Mouse (Mus musculus): Measurements from ENCODE around the gene Slc1a4.

Slc1a4 gene

GRCm38 (mm10) chr11:20332561-20333514 lies at the start of gene Slc1a4:
Slc1a4 (minus strand) TSS chr11:20332713.
- DNase-seq (ENCODE audit: low spot score) = peak; percentile 93

GRCm38 (mm10) chr11:20380106-20380505 lies 47.6 kb upstream of the Slc1a4 start:
- no peak for DNase-seq (ENCODE audit: low spot score)

DNA sequence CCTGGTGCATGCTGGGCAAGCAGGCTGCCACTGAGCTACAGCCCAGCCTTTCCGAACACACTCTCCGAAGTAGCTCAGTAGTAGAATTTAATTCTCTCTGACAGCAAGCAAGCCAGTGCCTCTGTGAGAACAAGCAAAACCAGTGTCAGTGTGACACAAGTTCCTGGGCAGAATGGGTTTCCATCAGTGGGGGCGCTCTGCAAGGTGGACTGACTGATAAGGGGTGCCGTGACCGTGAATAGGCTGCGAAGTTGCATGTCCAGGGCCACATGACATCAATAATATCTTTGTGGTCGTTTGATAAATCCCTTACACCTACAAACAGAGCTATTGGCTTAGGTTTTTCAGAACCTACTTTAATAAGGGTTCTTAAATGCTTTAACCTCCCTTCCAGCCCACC lies 44.1 kb upstream of the Slc1a4 start:
- no peak for DNase-seq (ENCODE audit: low spot score)

DNA sequence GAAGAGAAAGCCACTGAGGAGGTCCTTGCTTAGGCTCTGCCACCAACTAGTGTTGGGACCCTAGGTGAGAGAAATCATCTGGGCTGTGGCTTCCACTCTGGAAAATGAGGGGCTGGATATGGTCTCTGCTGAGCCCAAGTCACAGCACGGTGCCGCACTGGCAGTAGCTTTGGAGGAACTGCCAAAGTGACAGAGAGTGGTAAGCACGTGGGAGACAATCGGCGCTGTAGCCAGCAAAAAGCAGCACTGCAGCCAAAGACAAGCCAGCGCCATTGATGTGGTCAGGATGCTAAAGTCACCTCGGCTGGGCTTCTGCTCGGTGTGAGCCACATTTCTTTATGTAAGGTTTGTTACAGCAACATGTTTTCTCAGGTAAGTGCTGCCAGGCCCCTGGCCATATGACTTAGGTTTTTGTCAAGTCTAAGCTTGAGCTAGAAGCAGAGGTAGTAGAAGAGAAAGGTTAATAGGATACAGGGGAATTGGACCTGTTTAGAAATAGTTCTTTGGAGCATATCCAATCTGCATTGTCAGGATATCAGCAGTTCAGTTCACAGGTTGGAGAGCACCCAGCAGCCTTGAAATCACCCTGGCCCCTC lies 40.2 kb upstream of the Slc1a4 start:
- no peak for DNase-seq (ENCODE audit: low spot score)

DNA sequence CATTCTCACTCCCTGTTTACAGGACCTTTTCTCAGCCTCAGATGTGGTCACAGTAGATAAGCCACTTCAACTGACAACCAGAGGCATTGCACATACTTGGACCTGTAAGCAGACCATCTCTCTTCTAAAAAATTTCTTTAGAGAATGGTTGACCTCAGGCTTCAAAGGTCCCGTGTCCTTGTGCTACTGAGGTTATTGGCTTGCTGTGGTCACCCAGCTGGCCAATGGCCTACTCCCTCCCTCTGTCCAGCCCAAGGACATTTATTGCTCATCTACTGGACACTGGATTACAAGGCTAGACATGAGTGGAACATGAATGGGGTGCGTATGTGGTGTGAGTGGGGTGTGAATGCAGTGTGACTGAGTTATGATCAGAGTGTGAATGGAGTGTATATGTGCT lies 38.0 kb upstream of the Slc1a4 start:
- no peak for DNase-seq (ENCODE audit: low spot score)

DNA sequence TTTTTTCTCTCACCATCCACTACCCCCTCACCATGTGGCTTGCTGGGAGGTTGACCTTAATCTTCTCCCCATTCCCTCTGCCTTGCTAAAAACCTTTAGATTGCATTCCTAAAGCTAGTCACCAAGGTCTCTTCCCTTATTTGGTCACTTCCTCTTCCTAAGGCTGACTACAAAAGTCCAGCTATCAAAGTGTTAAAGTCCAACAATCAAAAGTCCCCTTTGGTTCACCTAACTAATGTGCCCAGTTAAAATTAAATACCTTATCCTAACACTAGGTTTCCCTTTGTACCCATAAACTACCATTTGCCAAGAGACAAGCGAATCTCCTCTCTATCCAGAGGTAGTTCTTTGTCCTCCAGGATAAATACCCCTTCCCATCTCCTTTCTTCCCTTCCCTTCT lies 33.9 kb upstream of the Slc1a4 start:
- no peak for DNase-seq (ENCODE audit: low spot score)

- DNase-seq (ENCODE audit: low spot score) = no peak
These were observed 28.8 kb upstream of the Slc1a4 start for GRCm38 (mm10) chr11:20361354-20361753.

GRCm38 (mm10) chr11:20357684-20358447 lies 25.4 kb upstream of the Slc1a4 start:
- no peak for DNase-seq (ENCODE audit: low spot score)

DNA sequence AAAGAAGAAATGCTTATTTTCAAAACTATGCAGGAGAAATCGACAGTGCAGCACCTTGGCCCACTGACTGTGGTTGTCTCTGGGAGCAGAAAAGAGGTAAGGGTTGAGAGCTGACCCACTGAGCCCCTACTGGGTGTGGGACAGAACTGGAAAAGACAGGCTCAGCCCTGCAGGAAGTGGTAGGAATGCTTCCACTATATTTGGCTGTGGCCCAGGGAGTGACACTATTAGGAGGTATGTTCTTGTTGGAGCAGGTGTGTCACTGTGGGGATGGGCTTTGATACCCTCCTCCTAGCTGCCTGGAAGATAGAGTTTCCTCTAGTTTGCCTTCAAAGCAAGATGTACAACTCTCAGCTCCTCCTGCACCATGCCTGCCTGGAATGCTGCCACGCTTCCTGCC lies 16.0 kb upstream of the Slc1a4 start:
- DNase-seq (ENCODE audit: low spot score) = peak; percentile 41

DNA sequence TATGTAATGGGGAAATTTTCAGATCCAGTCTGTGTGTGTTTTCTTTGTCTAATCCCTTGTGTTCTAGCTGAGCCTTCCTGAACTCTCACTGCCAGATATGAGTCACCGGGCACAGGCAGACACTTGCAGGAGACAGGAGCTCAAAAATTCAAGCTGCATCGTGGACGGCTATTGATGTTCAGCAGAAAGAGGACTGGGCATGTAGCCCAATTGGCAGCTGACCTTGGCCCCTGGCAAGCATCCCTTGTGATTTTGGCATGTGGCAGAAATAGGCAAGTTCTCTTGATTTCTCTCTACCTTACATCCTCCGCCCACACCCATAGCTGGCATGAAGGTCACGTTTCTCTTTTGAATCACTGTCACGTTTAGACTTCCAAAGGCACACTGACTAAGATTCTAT lies 15.0 kb upstream of the Slc1a4 start:
- DNase-seq (ENCODE audit: low spot score) = peak; percentile 69

DNA sequence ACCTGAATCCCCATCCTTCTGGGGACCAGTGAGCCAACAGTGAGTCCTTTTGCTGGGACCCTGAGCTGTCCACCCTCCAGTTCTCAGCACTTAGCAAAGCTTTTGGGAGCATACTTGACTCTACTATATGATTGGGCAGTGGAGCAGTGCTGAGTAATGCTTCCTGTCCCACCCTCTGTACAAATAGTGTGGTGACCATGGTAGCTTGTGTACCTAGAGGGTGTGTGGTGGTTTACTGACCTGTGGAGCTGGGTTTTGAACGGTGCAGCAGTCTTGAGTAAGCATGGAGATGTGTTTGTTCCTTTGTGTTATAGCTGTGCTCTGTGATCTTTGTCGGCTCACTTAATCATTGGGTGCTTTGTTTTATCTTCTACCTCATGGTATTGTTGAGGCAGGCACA lies 13.9 kb upstream of the Slc1a4 start:
- DNase-seq (ENCODE audit: low spot score) = no peak

- no peak for DNase-seq (ENCODE audit: low spot score)
These were observed 11.4 kb upstream of the Slc1a4 start for GRCm38 (mm10) chr11:20343952-20344351.

- no peak for DNase-seq (ENCODE audit: low spot score)
These were observed 9.1 kb upstream of the Slc1a4 start for GRCm38 (mm10) chr11:20341598-20341997.

GRCm38 (mm10) chr11:20338703-20339102 lies 6.2 kb upstream of the Slc1a4 start:
- DNase-seq (ENCODE audit: low spot score) = no peak

DNA sequence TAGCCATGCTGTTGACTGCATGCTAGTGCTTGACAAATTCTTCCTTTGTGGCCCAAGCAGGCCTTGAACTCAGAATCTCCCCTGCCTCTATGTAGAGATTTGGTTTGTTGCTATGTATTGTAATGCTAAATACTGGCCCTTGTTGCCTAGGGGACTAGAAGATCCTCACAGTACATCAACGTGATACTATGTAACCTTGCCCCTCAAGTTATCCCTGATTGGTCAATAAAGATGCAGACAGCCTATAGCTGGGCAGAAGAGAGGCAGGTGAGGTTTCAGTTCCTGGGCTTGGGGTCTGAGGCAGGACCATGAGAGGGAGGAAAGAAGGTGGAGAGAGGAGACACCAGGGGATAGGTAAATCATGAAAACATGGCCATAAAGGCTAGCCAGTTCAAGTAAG lies 1.8 kb upstream of the Slc1a4 start:
- DNase-seq (ENCODE audit: low spot score) = no peak

DNA sequence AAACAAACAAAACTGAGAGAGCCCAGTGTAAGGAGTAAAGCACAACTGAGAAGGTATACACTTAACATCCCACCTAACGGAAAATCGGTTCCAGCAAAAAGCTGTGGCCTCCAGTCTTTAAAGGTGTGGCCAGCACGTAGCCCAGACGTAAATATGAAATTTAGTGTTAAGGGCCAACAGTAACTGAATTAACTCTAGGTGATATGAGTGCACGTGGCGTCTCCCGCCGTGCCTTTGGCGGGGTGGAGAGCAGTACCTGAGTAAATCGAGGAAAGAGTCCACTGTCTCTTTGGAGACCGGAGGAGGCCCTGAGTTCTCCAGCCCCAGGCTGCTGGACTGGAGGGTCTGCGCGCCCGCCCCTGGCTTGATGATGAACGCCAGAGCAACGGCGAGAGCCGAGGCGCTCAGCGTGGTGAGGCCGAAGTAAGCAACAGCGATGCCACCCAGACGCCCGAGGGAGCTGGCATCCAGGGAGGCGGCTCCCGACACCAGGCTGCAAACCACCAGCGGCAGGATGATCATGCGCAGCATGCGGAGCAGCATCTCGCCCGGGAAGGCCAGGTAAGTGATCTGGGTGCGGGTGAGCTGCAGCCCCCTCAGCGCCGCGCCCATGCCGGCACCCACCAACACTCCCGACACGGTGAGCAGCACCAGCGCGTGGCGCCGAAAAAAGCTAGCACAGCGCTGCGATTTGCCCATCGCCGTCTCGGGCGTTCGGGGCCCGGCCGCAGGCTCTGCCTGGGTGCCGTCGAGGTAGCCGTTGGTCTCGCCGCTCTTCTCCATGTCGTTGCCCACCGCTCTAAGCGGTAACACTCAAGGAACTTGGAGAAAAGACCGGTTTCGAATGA lies 599 bp downstream of the Slc1a4 start:
- DNase-seq (ENCODE audit: low spot score) = peak; percentile 21

DNA sequence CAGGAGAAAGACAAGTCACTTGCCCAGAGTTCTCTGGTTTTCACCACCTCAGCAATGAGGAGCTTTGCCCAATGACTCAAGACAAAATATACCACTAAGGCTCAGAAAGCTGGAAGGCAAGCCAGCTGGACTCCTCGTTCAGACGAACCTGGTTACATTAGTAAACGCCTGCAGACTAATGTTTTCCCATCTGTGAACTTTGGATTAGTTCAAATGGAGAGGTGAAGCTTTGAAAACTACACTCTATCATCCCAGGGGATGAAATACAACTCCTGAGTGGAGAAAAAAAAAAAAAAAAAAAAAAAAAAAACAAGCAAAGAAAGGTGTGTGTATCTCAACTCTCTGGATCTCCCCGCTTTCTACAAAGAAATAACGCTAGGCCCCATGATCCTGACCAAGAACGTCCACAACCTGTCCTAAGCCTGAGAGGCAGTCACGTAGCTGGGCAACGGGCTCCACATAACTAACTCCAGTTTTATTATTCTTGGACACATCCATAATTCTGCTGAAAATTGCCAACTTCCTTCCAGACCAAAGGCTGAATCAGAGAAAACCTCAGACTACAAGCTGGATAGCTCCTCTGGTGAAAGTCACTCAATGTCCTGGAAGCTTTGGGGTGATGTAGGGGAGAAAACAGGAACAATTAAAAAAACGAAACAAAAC lies 1.4 kb downstream of the Slc1a4 start:
- DNase-seq (ENCODE audit: low spot score) = no peak

DNA sequence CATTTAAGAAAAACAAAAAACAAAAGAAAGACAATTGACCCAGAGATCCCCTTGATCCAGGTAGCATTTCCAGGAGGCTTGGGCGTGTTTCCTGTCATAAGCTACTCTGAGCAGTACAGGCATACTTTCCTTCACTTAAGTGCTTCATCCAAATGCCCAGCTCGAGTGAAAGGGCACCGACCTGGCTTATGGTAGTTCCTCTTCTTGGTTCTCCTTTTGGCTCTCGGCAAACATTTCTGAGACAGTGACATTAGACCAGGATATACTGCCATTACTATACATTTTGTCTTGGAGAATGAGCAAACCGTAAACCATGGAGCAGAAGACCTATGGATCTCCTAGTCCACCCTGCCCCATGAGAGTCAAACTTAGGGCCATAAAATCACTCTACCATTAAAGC lies 2.8 kb downstream of the Slc1a4 start:
- DNase-seq (ENCODE audit: low spot score) = no peak

DNA sequence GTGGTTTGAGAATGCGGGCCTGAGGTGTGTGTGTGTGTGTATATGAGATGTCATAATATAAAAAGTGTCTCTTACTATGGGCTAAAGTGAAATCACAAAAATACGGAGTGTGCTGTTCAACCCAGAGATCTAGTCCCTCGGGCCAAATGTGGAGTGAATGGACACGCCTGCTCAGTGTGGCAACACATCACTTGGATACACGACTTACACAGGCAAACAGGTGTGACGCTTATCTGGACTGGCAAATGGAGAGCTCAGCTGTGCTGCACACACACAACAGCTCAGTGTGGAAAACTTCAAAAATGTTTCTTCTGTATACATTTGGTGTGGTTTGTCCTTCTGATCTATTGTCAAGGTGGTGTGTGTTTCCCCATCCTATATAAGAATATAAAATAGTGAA lies 3.7 kb downstream of the Slc1a4 start:
- DNase-seq (ENCODE audit: low spot score) = no peak

DNA sequence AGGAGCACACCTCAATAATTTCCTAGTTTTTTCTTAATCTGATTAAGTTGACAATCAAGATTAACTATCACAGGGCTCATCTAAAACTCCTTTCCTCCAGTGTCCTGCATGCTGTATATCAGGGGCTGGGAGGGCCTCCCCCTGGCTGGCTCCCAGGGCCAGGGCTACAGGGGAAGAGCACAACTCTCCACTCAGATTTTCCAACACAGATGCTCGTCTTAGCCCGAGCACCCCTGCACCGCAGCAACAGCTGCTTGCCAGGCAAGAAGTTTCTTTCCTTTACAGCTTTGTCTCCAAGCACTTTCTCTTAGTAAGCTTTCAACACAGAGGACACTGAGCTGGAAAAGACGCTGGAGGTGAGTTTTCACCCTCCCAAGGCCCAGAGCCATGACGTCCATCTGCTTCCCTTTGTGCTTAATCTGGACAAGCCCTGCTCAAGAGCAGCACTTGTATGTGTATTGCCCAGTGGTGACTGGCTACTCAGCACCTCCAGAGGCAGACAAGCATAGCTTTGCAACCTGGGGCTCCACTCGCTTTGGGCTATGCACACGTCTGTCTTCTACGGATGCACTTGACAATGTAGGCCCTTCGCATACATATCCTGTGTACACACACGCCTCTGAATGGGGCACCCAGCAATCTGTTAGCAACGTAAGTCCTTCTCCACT lies 6.1 kb downstream of the Slc1a4 start:
- no peak for DNase-seq (ENCODE audit: low spot score)
